Mouse (Mus musculus) left cerebral cortex, adult 18-20 months (tissue): ENCODE data around the gene Gfod2. TPM values are rescaled to one million over a fixed set of nuclear protein-coding genes. Genes with fewer than 3 reads are reported as not detected.

Experiments used
- DNase-seq, 2 experiments: peaks; one replicate each; pipeline ENCODE4 v3.0.0; 2021 to 2022; ENCODE audit warnings: low spot score in 2 of 2, mixed read lengths in 1 of 2
- long read RNA-seq, 2 experiments: library from polyadenylated mRNA; stranded (forward); transcript quantifications; one replicate each; pipeline ENCODE4 v2.0.0; 2021
- total RNA-seq, 2 experiments: library from RNA; stranded (reverse); gene quantifications; 2 replicates each; pipeline ENCODE4 v1.2.3; 2021

The Gfod2 gene
- total RNA-seq, result 10 to 100 TPM; 23.4 to 23.5 TPM
- long read RNA-seq, experiment 1, full-length matches to known transcripts, result 43 of 56 reads
- long read RNA-seq, experiment 1, partial matches to known transcripts, result 1 of 56 reads
- long read RNA-seq, experiment 1, other reads (novel, unspliced or antisense), result 12 of 56 reads
- long read RNA-seq, experiment 2, full-length matches to known transcripts, result 26 of 36 reads
- long read RNA-seq, experiment 2, partial matches to known transcripts, result 3 of 36 reads
- long read RNA-seq, experiment 2, other reads (novel, unspliced or antisense), result 7 of 36 reads

GRCm38 (mm10) chr8:105758277-105759108 lies at the start of gene Gfod2:
Gene Gfod2 (minus strand): TSS chr8:105758664.
- peak; percentile 97 to 98 for DNase-seq

- DNase-seq, result no peak
Measured at GRCm38 (mm10) chr8:105807766-105808165, 49.3 kb upstream of the Gfod2 start.

- DNase-seq, result no peak
Measured at GRCm38 (mm10) chr8:105805964-105806363, 47.5 kb upstream of the Gfod2 start.

GRCm38 (mm10) chr8:105805346-105805745 lies 46.9 kb upstream of the Gfod2 start:
- no peak for DNase-seq

GRCm38 (mm10) chr8:105804797-105805196 lies 46.3 kb upstream of the Gfod2 start:
- DNase-seq, result no peak

- no peak for DNase-seq
Measured at GRCm38 (mm10) chr8:105801153-105801904, 42.9 kb upstream of the Gfod2 start.

- peak; percentile 14 to 15 for DNase-seq
Measured at GRCm38 (mm10) chr8:105799091-105799812, 40.8 kb upstream of the Gfod2 start.

- no peak for DNase-seq
Measured at GRCm38 (mm10) chr8:105798408-105798807, 39.9 kb upstream of the Gfod2 start.

- no peak for DNase-seq
Measured at GRCm38 (mm10) chr8:105795785-105796184, 37.3 kb upstream of the Gfod2 start.

- no peak for DNase-seq
Measured at GRCm38 (mm10) chr8:105794009-105794598, 35.6 kb upstream of the Gfod2 start.

- no peak for DNase-seq
Measured at GRCm38 (mm10) chr8:105793331-105793730, 34.9 kb upstream of the Gfod2 start.

- no peak for DNase-seq
Measured at GRCm38 (mm10) chr8:105789626-105790025, 31.2 kb upstream of the Gfod2 start.

- DNase-seq, result no peak
Measured at GRCm38 (mm10) chr8:105788927-105789326, 30.5 kb upstream of the Gfod2 start.

- peak in 1 of 2 experiments; percentile 22 for DNase-seq
Measured at GRCm38 (mm10) chr8:105788241-105788640, 29.8 kb upstream of the Gfod2 start.

- no peak for DNase-seq
Measured at GRCm38 (mm10) chr8:105780298-105780697, 21.8 kb upstream of the Gfod2 start.

GRCm38 (mm10) chr8:105777833-105778232 lies 19.4 kb upstream of the Gfod2 start:
- DNase-seq, result no peak

GRCm38 (mm10) chr8:105774498-105774897 lies 16.0 kb upstream of the Gfod2 start:
- DNase-seq, result peak; percentile 49 to 72

- no peak for DNase-seq
Measured at GRCm38 (mm10) chr8:105773441-105773861, 15.0 kb upstream of the Gfod2 start.

GRCm38 (mm10) chr8:105771398-105772175 lies 13.1 kb upstream of the Gfod2 start:
- no peak for DNase-seq

- DNase-seq, result no peak
Measured at GRCm38 (mm10) chr8:105770609-105771008, 12.1 kb upstream of the Gfod2 start.
